Mouse (Mus musculus) layer of hippocampus, postnatal 25 days (tissue): ENCODE data around the gene Fam117a. TPM values are rescaled to one million over a fixed set of nuclear protein-coding genes. Genes with fewer than 3 reads are reported as not detected.

Source experiments
- DNase-seq, 2 experiments: peaks; one replicate each; pipeline ENCODE4 v3.0.0; 2022; ENCODE audit warnings: mixed read lengths in 2 of 2, low spot score in 1 of 2; ENCODE audit errors: extremely low spot score in 1 of 2
- total RNA-seq, 2 experiments: library from RNA; stranded (reverse); gene quantifications; 2 replicates each; pipeline ENCODE4 v1.2.3; 2021

Gene Fam117a
- total RNA-seq, 2 experiments from 2014 or later = 3.2 to 7.2 TPM

DNA sequence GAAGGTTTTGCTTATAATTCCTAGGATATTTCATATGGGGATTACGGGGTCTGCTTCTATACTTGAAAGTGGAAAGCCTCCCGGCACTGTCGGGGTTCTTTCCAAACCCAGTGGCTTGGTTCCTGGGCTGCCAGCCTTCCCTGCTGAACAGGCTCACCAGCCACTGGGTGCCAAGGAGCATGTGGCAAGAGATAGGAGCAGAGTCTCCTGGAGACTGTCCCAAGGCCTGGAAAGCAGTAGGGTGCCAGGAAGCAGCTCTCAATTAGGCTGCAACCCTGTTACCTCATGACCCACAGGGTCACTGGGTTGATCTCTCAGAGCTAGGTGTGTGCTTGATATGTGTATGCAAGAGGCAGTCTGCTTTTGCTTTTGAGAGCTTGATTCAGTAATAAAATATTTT, 75.8 kb downstream of the Fam117a start:
- DNase-seq = no peak

DNA sequence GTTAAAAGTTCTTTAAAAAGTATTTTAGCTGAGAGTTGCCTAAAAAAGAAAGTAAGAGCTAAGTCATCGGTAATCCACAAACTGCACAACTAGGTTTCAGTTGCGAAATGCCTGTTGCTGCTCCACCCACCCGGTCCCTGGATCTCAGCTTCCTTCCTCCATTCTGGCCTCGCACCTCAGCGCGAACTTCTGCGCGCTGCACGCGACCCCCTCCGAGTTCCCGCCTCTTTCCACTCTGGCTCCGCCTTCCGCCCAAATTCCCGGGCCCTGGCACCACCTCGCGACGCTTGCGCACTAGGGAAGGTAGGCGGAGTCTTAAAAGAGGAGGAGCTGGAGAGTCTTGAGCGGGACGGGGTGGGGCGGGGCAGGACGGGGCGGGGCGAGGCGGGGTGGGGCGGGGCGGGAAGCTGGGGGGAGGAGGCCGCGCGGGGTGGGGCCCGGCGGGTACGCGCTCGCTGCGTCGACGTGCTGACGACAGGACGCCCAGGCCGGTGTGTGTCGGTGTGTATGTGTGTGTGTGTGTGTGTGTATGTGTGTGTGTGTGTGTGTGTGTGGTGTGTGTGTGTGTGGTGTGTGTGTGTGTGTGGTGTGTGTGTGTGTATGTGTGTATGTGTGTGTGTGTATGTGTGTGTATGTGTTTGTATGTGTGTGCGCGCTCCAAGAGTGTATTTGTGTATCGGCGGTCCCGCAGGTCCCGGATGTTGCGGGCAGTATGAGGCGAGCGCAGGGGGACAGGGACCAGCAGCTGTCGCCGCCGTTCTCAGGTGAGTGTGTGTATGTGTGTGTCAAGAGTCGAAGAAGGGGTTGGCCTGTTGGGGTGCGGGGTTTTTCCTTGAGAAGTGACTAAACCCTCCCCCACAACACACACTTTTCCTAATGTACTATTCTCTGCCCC, 77.1 kb downstream of the Fam117a start, which contains the start of gene Spop:
Gene Spop, plus strand, starts transcription at position 440 of the 895 bp plus-strand sequence.
- DNase-seq = peak; percentile 70 to 73

DNA sequence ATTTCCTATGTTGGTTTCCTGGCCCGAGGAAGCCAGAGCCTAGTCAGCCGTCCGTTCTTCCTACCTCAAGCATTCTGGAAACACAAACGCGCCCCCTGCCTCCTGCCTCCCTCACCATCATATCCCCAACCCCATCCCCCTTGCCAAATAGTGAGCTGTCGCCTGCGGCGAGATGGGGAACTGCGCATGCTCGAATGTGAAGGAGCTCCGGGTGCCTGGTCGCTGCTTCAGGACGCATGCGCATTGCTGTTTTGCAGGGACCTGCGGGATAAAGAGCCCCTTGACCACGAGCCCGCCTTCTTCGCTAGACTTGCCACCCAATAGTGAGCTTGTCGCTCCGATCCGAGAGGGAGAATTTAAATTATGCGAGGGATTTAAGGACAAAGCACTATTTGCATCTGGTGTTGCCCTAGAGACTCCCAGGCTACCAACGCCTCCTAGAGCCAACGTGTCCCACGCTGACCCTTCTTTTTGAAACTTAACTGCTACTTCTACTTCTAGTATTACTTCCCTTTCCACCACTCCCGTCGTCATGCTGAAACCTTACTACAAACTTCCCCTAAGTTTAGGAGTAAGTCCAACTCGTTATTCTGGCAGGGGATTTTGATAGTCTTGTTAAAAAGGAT, 77.8 kb downstream of the Fam117a start:
- peak; percentile 86 to 89 for DNase-seq

DNA sequence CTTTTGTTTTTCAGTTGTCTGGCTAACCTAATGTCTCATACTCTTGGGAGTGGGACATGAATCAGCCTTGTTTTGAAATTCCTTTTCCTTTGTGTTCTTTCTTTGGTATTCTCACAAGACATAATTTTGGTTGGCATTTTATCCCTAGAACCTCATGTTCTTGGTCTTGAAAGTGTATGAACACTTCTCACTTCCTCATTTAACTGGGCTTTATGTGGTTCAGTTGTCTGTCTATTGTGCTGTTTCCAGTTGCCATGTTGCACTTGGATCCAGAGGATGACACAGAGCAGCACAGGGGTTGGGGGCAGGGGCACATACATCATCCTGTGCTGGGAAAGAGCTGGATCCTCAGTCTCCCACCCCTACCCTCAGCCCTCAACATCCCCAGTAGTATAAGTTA, 79.1 kb downstream of the Fam117a start:
- no peak for DNase-seq

DNA sequence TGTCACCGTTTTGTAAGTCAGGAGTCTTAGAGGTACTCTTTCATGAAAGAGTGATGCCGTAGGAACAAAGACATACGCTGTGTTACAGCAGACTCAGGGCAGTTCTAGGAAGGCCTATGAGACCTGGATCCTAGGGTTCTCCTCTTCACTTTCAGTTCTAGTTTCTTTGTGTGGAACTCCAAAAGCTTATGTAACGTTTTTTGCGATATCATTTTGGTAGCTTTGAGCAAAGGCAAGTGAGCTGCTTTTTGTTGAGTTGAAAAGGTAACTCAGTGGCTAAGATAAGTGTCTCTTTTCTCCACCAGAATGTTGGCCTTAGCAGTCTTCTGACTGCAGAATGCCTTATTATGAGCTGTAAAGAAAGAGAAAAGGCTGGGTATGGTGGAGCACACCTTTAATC, 80.5 kb downstream of the Fam117a start:
- no peak for DNase-seq

DNA sequence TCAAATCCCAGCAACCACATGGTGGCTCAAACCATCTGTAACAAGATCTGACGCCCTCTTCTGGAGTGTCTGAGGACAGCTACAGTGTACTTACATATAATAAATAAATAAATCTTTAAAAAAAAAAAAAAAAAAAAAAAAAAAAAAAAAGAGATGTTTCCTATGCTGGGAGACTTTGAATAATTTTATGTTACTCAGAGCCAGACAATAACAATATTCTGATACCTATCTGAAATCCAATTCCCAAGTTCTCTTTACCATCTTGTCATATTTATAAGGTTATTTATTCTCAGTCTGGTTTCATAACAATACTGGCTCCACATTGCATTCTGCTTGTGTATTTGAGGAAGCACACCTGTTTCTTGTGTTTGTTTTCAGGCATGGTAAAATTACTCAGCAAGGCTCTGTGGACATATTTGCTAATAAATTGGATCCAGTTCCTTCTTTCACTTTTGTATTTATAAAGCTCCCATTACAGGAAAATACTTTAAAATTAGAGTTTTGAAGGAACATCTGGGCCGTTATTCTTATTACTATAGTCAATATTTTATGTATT, 84.1 kb downstream of the Fam117a start:
- DNase-seq = no peak

DNA sequence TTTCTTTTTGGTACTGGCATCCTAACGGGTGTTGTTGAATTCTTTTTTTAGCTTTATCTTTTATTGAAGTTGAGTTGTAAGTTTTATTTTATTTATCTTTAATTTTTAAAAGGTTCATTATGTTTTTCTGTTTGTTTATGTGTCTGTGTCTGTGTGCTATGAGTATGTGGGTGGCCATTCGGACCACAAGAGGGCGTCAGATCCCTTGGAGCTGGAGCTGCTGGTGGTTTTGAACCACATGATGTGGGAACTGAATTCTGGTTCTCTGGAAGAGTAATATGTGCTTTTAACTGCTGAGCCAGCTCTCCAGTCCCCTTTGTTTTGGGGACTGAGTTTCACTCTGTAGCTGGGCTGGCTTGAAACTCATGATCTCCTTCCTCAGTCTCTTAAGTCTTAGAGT, 86.7 kb downstream of the Fam117a start:
- DNase-seq = no peak

DNA sequence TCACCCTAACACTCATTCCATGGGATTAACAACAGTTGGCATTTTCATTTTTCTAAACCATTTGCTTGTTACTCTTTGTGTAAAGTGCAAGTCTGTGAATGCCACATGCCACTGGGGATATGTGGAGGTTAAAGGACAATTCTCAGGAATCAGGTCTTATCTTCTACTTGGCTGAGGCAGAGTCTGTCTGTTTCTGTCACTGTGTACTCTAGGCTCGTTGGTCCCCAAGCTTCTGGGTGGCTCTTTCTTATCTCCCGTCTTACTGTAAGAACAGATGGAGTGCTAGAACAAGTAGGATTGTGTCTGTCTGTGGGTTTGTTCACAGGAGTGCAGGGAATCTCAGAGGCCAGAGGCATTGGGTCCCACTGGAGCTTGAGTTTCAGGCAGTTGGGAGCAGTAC, 94.5 kb downstream of the Fam117a start:
- no peak for DNase-seq

Other genes with a start within 250 kb of the Fam117a start
- not detected for gene Dlx3, start 216.9 kb upstream of the Fam117a start, total RNA-seq
- gene Dlx4, start 190.8 kb upstream of the Fam117a start, total RNA-seq = not detected
- not detected for gene Tac4, start 75.5 kb upstream of the Fam117a start, total RNA-seq
- gene Kat7, start 26.8 kb upstream of the Fam117a start, total RNA-seq = 10 to 100 TPM; 74.8 to 75.5 TPM
- 10 to 100 TPM; 69.7 to 69.9 TPM for gene Slc35b1, start 47.7 kb downstream of the Fam117a start, total RNA-seq
- gene Spop, start 77.1 kb downstream of the Fam117a start, total RNA-seq = 100 to 1,000 TPM; 159 to 170 TPM
- gene Nxph3, start 177.6 kb downstream of the Fam117a start, total RNA-seq = 10 to 100 TPM; 18.7 to 19.2 TPM